Mouse (Mus musculus) frontal cortex, postnatal 36 days (tissue): ENCODE measurements around the gene Psme2.

Experiments used
- DNase-seq, 2 experiments: peaks; one replicate each; pipeline ENCODE4 v3.0.0; 2022; ENCODE audit warnings: low spot score in 2 of 2

The Psme2 gene

GRCm38 (mm10) chr14:55590748-55591330 is at the start of gene Psme2:
Gene Psme2, minus strand, starts transcription at chr14:55591113.
- DNase-seq: peak; percentile 90 to 93

DNA sequence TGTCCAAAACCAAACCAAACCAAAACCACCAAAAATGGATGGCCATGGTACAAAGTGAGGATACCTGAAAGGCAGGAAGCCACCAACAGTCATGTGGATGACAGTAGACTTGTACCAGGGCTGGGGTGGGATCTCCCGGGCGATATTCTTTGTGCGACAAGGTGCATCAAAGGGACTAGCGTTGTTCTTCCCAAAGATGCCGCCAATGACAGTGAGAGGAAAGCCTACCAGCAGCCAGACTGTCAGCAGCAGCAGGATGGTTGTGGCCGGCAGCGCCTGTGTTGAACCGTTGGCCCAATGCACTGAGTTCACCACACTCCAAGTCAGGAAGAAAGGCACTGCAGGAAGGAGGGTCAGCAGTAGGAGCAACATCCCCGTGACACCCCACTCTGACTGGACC is 46.9 kb upstream of the Psme2 start, which contains the start of gene Gm49378:
Gene Gm49378 (minus strand): TSS at position 101 of the 400 bp plus-strand sequence.
- DNase-seq: no peak

- peak; percentile 87 to 89 for DNase-seq
These were observed 44.7 kb upstream of the Psme2 start, which contains the start of gene Ipo4 for GRCm38 (mm10) chr14:55635523-55636007. Gene Ipo4, minus strand, starts transcription at chr14:55635957.

GRCm38 (mm10) chr14:55634874-55635522 is 44.1 kb upstream of the Psme2 start:
- DNase-seq: no peak

GRCm38 (mm10) chr14:55629312-55629711 is 38.4 kb upstream of the Psme2 start:
- peak in 1 of 2 experiments; percentile 37 for DNase-seq

- DNase-seq: no peak
These were observed 37.3 kb upstream of the Psme2 start for GRCm38 (mm10) chr14:55628077-55628827.

- DNase-seq: no peak
These were observed 27.7 kb upstream of the Psme2 start for GRCm38 (mm10) chr14:55618486-55619195.

- DNase-seq: no peak
These were observed 26.9 kb upstream of the Psme2 start, which contains the start of gene Rec8 for GRCm38 (mm10) chr14:55617822-55618221. Gene Rec8, plus strand, starts transcription at chr14:55618037.

GRCm38 (mm10) chr14:55616844-55617243 is 25.9 kb upstream of the Psme2 start:
- no peak for DNase-seq

- DNase-seq: no peak
These were observed 25.0 kb upstream of the Psme2 start for GRCm38 (mm10) chr14:55615876-55616275.

DNA sequence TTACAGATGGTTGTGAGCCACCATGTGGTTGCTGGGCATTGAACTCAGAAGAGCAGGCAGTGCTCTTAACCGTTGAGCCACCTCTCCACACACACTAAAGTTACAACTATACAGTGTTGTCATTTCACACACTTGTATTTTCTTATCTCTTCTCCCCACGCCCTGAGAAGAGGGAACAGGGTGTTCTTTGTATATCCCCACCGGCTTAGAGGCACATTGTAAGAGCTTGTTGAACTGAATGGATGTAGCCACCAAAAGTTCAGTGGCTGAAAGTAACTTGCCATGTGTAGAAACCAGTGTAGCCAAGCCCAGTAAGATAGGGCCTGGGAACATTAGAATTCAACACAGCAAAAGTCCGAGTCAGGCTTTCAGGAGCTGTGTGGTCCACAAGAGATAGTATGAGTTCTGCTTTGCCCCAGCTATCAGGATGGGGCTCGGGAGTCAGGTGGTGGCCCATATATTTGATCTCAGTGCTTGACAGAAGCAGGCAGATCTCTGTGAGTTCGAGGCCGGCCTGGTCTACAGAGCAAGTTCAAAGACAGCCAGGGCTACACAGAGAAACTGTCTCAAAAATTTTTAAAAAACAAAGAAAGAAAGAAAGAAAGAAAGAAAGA is 23.8 kb upstream of the Psme2 start:
- DNase-seq: no peak

GRCm38 (mm10) chr14:55613346-55613745 is 22.4 kb upstream of the Psme2 start:
- DNase-seq: no peak

DNA sequence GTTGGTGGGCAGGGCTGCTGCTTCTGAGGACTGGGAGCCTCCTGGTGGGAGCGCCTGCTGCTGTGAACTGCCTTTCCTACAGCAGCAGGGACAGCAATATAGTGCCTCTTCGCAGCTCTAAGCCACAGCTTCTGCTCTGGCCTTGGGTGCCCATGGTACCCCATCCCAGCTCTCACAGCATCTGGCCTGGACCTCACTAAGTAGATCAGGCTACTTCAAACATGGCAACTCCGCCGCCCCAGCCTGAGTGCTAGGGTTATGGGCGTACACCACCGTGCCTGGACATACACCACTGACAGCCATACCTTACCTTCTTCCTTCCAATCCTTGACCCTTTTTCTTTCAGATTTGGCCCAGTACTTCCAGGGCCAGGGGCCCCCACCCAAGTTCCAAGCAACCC is 17.4 kb upstream of the Psme2 start:
- no peak for DNase-seq

GRCm38 (mm10) chr14:55605743-55606459 is 15.0 kb upstream of the Psme2 start:
- DNase-seq: no peak

GRCm38 (mm10) chr14:55604823-55605222 is 13.9 kb upstream of the Psme2 start:
- no peak for DNase-seq

DNA sequence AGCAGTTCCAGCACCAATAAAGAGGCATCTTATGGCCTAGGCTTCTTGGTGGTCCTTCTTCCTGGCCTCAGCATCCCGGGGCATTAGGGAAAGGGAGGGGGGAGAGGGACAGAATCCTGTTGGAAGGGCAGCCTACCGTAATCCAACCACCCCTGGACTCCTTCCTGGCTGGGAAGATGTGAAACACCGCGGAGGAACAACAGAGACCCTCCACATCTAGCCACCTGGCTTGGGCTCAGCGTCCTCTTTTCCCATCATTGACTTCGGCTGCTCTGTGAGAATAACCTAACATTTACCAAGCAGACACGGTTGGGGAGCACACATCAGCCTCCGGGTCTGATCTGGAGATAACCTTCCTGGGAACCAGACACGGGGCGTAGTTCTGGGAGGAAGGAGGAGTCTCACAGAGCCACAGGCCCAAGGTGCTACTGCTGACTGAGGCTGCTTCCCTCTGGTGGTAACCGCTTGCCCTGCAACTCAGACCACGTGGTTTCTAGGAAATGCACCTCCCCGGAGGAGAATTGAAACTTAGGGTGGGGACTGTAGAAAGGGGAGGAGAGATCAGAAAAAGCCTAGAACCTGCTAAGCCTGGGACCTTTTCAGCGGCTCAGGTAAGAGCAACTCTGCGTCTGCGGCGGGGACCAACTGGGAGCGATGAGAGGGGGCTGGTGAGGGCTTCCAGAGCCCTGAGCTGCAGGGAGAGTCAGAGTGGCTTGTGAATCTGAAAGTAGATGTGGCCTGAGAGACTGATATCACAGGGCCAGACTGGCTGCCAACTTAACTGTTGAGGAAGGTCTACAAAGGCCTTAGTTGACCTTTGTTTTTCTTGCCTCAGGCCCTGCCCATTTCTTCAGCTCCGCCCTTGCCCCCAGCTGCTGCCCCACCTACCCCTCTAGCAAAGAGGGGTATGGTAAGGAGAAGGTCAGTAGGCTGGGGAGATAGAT is 13.0 kb upstream of the Psme2 start:
- peak; percentile 76 to 87 for DNase-seq

DNA sequence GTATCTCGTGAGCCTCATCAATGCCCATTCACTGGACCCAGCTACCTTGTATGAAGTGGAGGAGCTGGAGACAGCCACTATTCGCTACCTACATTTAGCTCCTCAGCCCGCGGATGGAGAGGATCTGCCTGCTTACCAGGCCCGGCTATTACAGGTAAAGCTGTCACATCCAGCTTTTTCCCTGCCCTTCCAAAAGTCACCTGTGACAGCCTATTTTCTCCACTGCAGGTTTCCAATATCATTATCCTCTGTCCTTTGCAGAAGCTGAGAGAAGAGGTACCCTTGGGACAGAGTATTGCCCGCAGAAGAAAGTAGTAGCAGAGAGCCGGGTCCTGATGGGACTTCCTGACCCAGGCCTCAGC is 12.3 kb upstream of the Psme2 start, which contains the start of gene Irf9:
Gene Irf9 (plus strand): TSS at position 301 of the 362 bp plus-strand sequence.
- DNase-seq: no peak

- no peak for DNase-seq
These were observed 7.8 kb upstream of the Psme2 start for GRCm38 (mm10) chr14:55598521-55599390.
